Mouse (Mus musculus): ENCODE results near the gene Cdc16. TPM values are rescaled to one million over a fixed set of nuclear protein-coding genes. Genes with fewer than 3 reads are reported as not detected.

The Cdc16 gene
- total and polyA plus RNA-seq, 3 experiments = 53.6 to 59.6 TPM; not detected in 1

- TF ChIP-seq KAT2A (conservative IDR thresholded peaks at IDR 0.05; ENCODE audit: low read depth, low read length) = no peak
- no peak for TF ChIP-seq CTCF (IDR thresholded peaks at IDR 0.05 in 2 of 3, conservative IDR thresholded peaks at IDR 0.05 in 1 of 3; ENCODE audit: control insufficient read depth in 1 of 3, insufficient read depth in 1 of 3, low read depth in 2 of 3, low read length in 3 of 3, poor library complexity in 1 of 3, severe bottlenecking in 1 of 3)
- TF ChIP-seq BHLHE40 (IDR thresholded peaks at IDR 0.05; ENCODE audit: borderline replicate concordance, low read depth, low read length) = no peak
- TF ChIP-seq TCF12 (IDR thresholded peaks at IDR 0.05; ENCODE audit: low read depth, low read length) = 0 out of 2 replicates have a peak, but pooled peaks have one; percentile 22
- no peak for TF ChIP-seq ZC3H11A (IDR thresholded peaks at IDR 0.05; ENCODE audit: low read depth, low read length)
- TF ChIP-seq E2F4 (IDR thresholded peaks at IDR 0.05; ENCODE audit: borderline replicate concordance, low read depth, low read length) = no peak
- no peak for TF ChIP-seq MAZ (IDR thresholded peaks at IDR 0.05; ENCODE audit: low read depth, low read length)
- 0 out of 4 replicates have a peak, but pooled peaks of 1 of the 2 experiments have one; percentile 36 for TF ChIP-seq POLR2A (IDR thresholded peaks at IDR 0.05; ENCODE audit: control insufficient read depth in 1 of 2, insufficient read depth in 1 of 2, low read depth in 1 of 2, low read length in 2 of 2, poor library complexity in 1 of 2)
- TF ChIP-seq RCOR1 (IDR thresholded peaks at IDR 0.05; ENCODE audit: low read depth, low read length) = no peak; the same call in 1 of the 2 replicates
- TF ChIP-seq USF1 (IDR thresholded peaks at IDR 0.05; ENCODE audit: low read depth, low read length) = no peak
- peak; percentile 43; the same call in 1 of the 2 replicates for TF ChIP-seq GATA1 (IDR thresholded peaks at IDR 0.05; ENCODE audit: low read depth, low read length)
- 0 out of 2 replicates have a peak, but pooled peaks have one; percentile 42 for TF ChIP-seq HCFC1 (IDR thresholded peaks at IDR 0.05; ENCODE audit: low read depth, low read length)
- no peak for TF ChIP-seq NELFE (IDR thresholded peaks at IDR 0.05; ENCODE audit: low read depth, low read length)
- TF ChIP-seq JUND (IDR thresholded peaks at IDR 0.05; ENCODE audit: low read depth, low read length) = no peak
- TF ChIP-seq ELF1 (IDR thresholded peaks at IDR 0.05; ENCODE audit: low read depth, low read length) = peak; percentile 33; the same call in 1 of the 2 replicates
- TF ChIP-seq POLR2AphosphoS2 (IDR thresholded peaks at IDR 0.05; ENCODE audit: low read length) = no peak
- TF ChIP-seq MYB (IDR thresholded peaks at IDR 0.05; ENCODE audit: low read depth, low read length) = peak; percentile 59; the same call in 1 of the 2 replicates
- TF ChIP-seq UBTF (IDR thresholded peaks at IDR 0.05; ENCODE audit: borderline replicate concordance, insufficient read depth, low read depth, low read length) = no peak
- no peak for TF ChIP-seq TAL1 (IDR thresholded peaks at IDR 0.05; ENCODE audit: low read length)
- no peak for TF ChIP-seq ETS1 (IDR thresholded peaks at IDR 0.05; ENCODE audit: low read depth, low read length)
- peak; percentile 54 for TF ChIP-seq MAX (IDR thresholded peaks at IDR 0.05; ENCODE audit: low read length)
Observed at GRCm38 (mm10) chr8:13799566-13799965, 42.1 kb downstream of the Cdc16 start (continued).

- H3K79me2 ChIP-seq (ENCODE audit: control insufficient read depth, insufficient read depth, low read length, poor library complexity) = no peaks in the 10 kb centered on the region
- H3K36me3 ChIP-seq (ENCODE audit: control insufficient read depth in 1 of 2, insufficient read depth in 2 of 2, low read length in 2 of 2) = no peaks in the 10 kb centered on the region
- H3K9ac ChIP-seq (ENCODE audit: control insufficient read depth, low read depth, low read length, poor library complexity, severe bottlenecking) = no peak overlapping the region
- no peak overlapping the region for H3K27ac ChIP-seq (ENCODE audit: control insufficient read depth, low read depth, low read length)
- 0 out of 4 replicates have a peak, but pooled peaks cover 0 to 1% of the 10 kb centered on the region in 2 experiments for H3K27me3 ChIP-seq (ENCODE audit: control insufficient read depth in 1 of 2, insufficient read depth in 2 of 2, low read length in 2 of 2)
- H3K4me3 ChIP-seq (ENCODE audit: control insufficient read depth in 1 of 2, insufficient read depth in 1 of 2, low read depth in 2 of 2, low read length in 2 of 2) = no peak overlapping the region
- H3K9me3 ChIP-seq (replicated peaks; ENCODE audit: insufficient read depth, low read length) = no peaks in the 10 kb centered on the region
- H3K4me1 ChIP-seq (ENCODE audit: control insufficient read depth in 1 of 2, insufficient read depth in 2 of 2, low read length in 2 of 2) = no peaks in the 10 kb centered on the region
- no peak for DNase-seq (ENCODE audit: low read depth, low spot score)
- TF ChIP-seq EP300 (IDR thresholded peaks at IDR 0.05; ENCODE audit: low read depth in 1 of 2, low read length in 2 of 2) (no peak), MAX (IDR thresholded peaks at IDR 0.05; ENCODE audit: low read length) (no peak), MYC (IDR thresholded peaks at IDR 0.05; ENCODE audit: low read depth, low read length) (no peak), ZKSCAN1 (IDR thresholded peaks at IDR 0.05; ENCODE audit: low read depth, low read length) (no peak), SIN3A (IDR thresholded peaks at IDR 0.05; ENCODE audit: low read length) (no peak), POLR2AphosphoS5 (IDR thresholded peaks at IDR 0.05; ENCODE audit: borderline replicate concordance, low read depth, low read length) (no peak), NRF1 (IDR thresholded peaks at IDR 0.05; ENCODE audit: insufficient read depth, low read depth, low read length, poor library complexity, severe bottlenecking) (no peak), JUND (IDR thresholded peaks at IDR 0.05; ENCODE audit: low read depth, low read length) (no peak), MAFK (IDR thresholded peaks at IDR 0.05; ENCODE audit: borderline replicate concordance, low read depth, low read length) (no peak), MEF2A (IDR thresholded peaks at IDR 0.05; ENCODE audit: extremely low read depth, insufficient replicate concordance, low read depth, low read length, poor library complexity, severe bottlenecking) (no peak), KAT2A (conservative IDR thresholded peaks at IDR 0.05; ENCODE audit: low read depth, low read length) (no peak), RCOR1 (IDR thresholded peaks at IDR 0.05; ENCODE audit: low read depth, low read length) (no peak), TAL1 (IDR thresholded peaks at IDR 0.05; ENCODE audit: low read length) (no peak)
Observed at GRCm38 (mm10) chr8:13828598-13829172, 71.2 kb downstream of the Cdc16 start.

Data from MEL (cell line).